Mouse (Mus musculus) heart, embryonic 11.5 days (tissue): ENCODE results near the gene Cd46. TPM values are rescaled to one million over a fixed set of nuclear protein-coding genes. Genes with fewer than 3 reads are reported as not detected.

Source experiments
- ATAC-seq: fragments of 200-750 bp; cut with Nextera tagmentation; replicated peaks from 2 replicates; pipeline ENCODE4 v1.8.0; 2017; ENCODE audit warnings: moderate library complexity; ENCODE audit not compliant: insufficient number of reproducible peaks, low FRiP score, low TSS enrichment
- H3K27ac ChIP-seq: fragments of 300-500 bp; sonication (generic); 2 replicates; pipeline ENCODE4 v1.5.1; 2014; ENCODE audit warnings: mild to moderate bottlenecking, low read depth, low read length
- H3K27me3 ChIP-seq: fragments of 300-500 bp; sonication (generic); 2 replicates; pipeline ENCODE4 v1.6.1; 2014; ENCODE audit warnings: mild to moderate bottlenecking, low read length, mixed read lengths; ENCODE audit not compliant: control insufficient read depth, insufficient read depth
- H3K36me3 ChIP-seq: fragments of 300-500 bp; sonication (generic); 2 replicates; pipeline ENCODE4 v1.6.1; 2014; ENCODE audit warnings: mild to moderate bottlenecking, low read length, moderate library complexity, mixed read lengths; ENCODE audit not compliant: control insufficient read depth, insufficient read depth
- H3K4me1 ChIP-seq: fragments of 300-500 bp; sonication (generic); 2 replicates; pipeline ENCODE4 v1.6.1; 2014; ENCODE audit warnings: low read length; ENCODE audit not compliant: control insufficient read depth, insufficient read depth
- H3K4me2 ChIP-seq: fragments of 300-500 bp; sonication (generic); 2 replicates; pipeline ENCODE4 v1.6.1; 2014; ENCODE audit warnings: mild to moderate bottlenecking, moderate library complexity
- H3K4me3 ChIP-seq: fragments of 300-500 bp; sonication (generic); 2 replicates; pipeline ENCODE4 v1.5.1; 2014; ENCODE audit warnings: low read depth, low read length
- H3K9ac ChIP-seq: fragments of 300-500 bp; sonication (generic); 2 replicates; pipeline ENCODE4 v1.6.1; 2014; ENCODE audit warnings: mild to moderate bottlenecking, low read depth, low read length, moderate library complexity
- H3K9me3 ChIP-seq: fragments of 300-500 bp; sonication (generic); replicated peaks from 2 replicates; pipeline ENCODE4 v1.6.1; 2016; ENCODE audit warnings: low read length; ENCODE audit not compliant: control insufficient read depth
- WGBS: fragments of 180-500 bp; shearing (Covaris S2); extraction: QIAGEN DNeasy Blood & Tissue Kit; methylation state at CpG from one replicate; pipeline ENCODE4 v1.1.7; 2014; ENCODE audit not compliant: insufficient replicate concordance; 5-methylcytosine and 5-hydroxymethylcytosine counted together
- polyA plus RNA-seq: library from polyadenylated mRNA; unstranded; fragments of >200 nt; fragmentation: Nextera tagmentation; extraction: Ambion mirVana; gene quantifications from 2 replicates; pipeline ENCODE4 v1.2.1, GENCODE M21; 2014

The Cd46 gene
- polyA plus RNA-seq, 1 experiment from 2014 or later: 0.47 TPM

GRCm38 (mm10) chr1:195100693-195101092 lies 8.6 kb upstream of the Cd46 start:
- ATAC-seq: no peak; the same call in 1 of the 2 replicates
- H3K36me3 ChIP-seq: peaks cover 8% of the 10 kb centered on the region
- H3K4me2 ChIP-seq: no peak overlapping the region
- no peak overlapping the region for H3K9ac ChIP-seq
- peaks cover 3% of the 10 kb centered on the region; the same call in 1 of the 2 replicates for H3K4me1 ChIP-seq
- no peaks in the 10 kb centered on the region for H3K27me3 ChIP-seq
- H3K9me3 ChIP-seq: no peaks in the 10 kb centered on the region
- 13% methylated on average over 4 of the region's 4 CpGs for WGBS
- H3K27ac ChIP-seq: no peak overlapping the region
- H3K4me3 ChIP-seq: no peak overlapping the region

- Histone ChIP-seq H3K4me3 (no peak overlapping the region), H3K9ac (no peak overlapping the region), H3K4me1 (peaks cover 3% of the 10 kb centered on the region; the same call in 1 of the 2 replicates), H3K9me3 (no peaks in the 10 kb centered on the region), H3K36me3 (peaks cover 5% of the 10 kb centered on the region; the same call in 1 of the 2 replicates), H3K27ac (no peak overlapping the region), H3K4me2 (no peak overlapping the region), H3K27me3 (no peaks in the 10 kb centered on the region)
- ATAC-seq: no peak
- 82% methylated on average over 1 of the region's 1 CpGs for WGBS
These were observed 6.0 kb upstream of the Cd46 start for GRCm38 (mm10) chr1:195098004-195098403.

DNA sequence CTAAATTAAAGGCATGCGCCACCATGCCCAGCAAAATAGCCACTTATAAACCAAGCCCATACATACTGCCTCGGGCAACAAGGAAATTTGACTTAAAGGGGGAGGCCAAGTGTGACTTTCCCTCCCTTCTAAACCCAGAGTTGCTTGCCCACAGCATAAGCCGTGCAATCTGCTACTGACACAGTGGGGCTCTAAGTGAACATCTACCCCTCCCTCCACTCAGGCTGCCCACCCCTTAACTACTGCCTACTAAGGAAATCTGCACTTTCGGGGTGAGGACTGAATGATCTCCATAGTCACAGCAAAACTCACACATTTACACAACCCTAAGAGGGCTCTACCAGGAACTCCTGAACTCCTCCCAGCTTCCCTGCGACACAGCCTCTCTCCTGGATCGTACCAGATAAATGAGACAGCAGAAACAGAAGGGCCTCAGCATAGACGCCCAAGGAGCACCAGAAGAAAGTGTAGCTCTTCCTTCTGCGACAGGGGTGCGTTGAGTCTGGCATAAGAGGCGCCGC lies 290 bp downstream of the Cd46 start:
- H3K27ac ChIP-seq: peak overlapping the region; percentile 78
- no peaks in the 10 kb centered on the region for H3K9me3 ChIP-seq
- H3K27me3 ChIP-seq: no peaks in the 10 kb centered on the region
- peak overlapping the region; percentile 82 for H3K4me2 ChIP-seq
- H3K4me1 ChIP-seq: peaks cover 6% of the 10 kb centered on the region; the same call in 1 of the 2 replicates
- H3K9ac ChIP-seq: peak overlapping the region; percentile 77
- WGBS: 18% methylated on average over 11 of the region's 11 CpGs
- peak; percentile 94 for ATAC-seq
- no peaks in the 10 kb centered on the region for H3K36me3 ChIP-seq
- peak overlapping the region; percentile 57 for H3K4me3 ChIP-seq

DNA sequence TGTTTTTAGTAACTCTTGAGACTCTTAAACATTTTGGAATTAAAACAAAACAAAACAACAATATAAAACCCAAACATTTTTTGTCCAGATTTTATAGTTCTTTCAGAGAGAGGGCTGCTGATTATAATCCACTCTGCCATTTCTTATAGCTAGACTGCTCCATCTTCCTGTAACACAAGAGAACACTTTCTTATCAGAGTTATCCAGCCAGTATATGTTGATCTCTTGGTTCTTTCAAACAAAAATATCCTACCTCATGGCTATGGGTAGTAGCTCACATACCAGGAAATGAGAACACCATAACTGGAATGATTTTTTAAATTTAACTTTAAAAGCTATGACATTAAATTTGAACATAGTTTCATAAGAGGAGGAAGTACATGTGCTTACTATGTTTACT lies 9.9 kb downstream of the Cd46 start:
- Histone ChIP-seq H3K27me3 (no peaks in the 10 kb centered on the region), H3K27ac (no peak overlapping the region), H3K4me3 (no peak overlapping the region), H3K9me3 (no peaks in the 10 kb centered on the region), H3K36me3 (no peaks in the 10 kb centered on the region), H3K4me2 (no peak overlapping the region), H3K4me1 (no peaks in the 10 kb centered on the region), H3K9ac (no peak overlapping the region)
- ATAC-seq: no peak

DNA sequence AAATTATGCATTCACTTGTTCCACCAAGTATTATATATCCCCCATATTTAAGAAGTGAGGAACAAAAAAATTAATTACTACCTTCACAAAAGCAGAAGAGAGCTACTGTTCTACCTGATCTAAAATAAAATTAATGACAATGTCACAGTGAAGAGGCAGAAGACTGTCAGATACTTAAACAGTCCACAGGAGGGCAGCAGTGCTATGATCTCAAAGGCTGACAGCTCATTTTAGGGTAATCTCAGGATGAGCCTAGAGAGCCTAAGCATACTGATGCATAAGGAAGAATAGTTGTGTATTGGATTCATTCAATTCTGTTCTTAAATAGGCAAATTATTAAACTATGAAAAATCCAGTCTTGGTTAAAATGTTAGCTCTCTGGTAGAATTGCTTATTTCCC lies 51.6 kb downstream of the Cd46 start:
- H3K9me3 ChIP-seq: no peaks in the 10 kb centered on the region
- no peaks in the 10 kb centered on the region for H3K27me3 ChIP-seq
- no peak overlapping the region for H3K4me3 ChIP-seq
- H3K9ac ChIP-seq: no peak overlapping the region
- ATAC-seq: no peak
- no peak overlapping the region for H3K4me2 ChIP-seq
- no peaks in the 10 kb centered on the region for H3K4me1 ChIP-seq
- H3K36me3 ChIP-seq: no peaks in the 10 kb centered on the region
- no peak overlapping the region for H3K27ac ChIP-seq

GRCm38 (mm10) chr1:195038386-195038785 lies 53.7 kb downstream of the Cd46 start:
- WGBS: 66% methylated on average over 1 of the region's 1 CpGs
- no peaks in the 10 kb centered on the region for H3K9me3 ChIP-seq
- no peak for ATAC-seq
- no peak overlapping the region for H3K9ac ChIP-seq
- H3K27me3 ChIP-seq: no peaks in the 10 kb centered on the region
- H3K4me3 ChIP-seq: no peak overlapping the region
- H3K4me2 ChIP-seq: no peak overlapping the region
- H3K27ac ChIP-seq: no peak overlapping the region
- no peaks in the 10 kb centered on the region for H3K36me3 ChIP-seq
- H3K4me1 ChIP-seq: 0 out of 2 replicates have a peak, but pooled peaks cover 4% of the 10 kb centered on the region

GRCm38 (mm10) chr1:195037985-195038384 lies 54.1 kb downstream of the Cd46 start:
- Histone ChIP-seq H3K9ac (no peak overlapping the region), H3K36me3 (no peaks in the 10 kb centered on the region), H3K27me3 (no peaks in the 10 kb centered on the region), H3K9me3 (no peaks in the 10 kb centered on the region), H3K4me2 (no peak overlapping the region), H3K4me3 (no peak overlapping the region), H3K27ac (no peak overlapping the region), H3K4me1 (0 out of 2 replicates have a peak, but pooled peaks cover 4% of the 10 kb centered on the region)
- no peak for ATAC-seq
- 69% methylated on average over 1 of the region's 1 CpGs for WGBS

- Histone ChIP-seq H3K9ac (no peak overlapping the region), H3K27me3 (no peaks in the 10 kb centered on the region), H3K27ac (no peak overlapping the region), H3K4me2 (no peak overlapping the region), H3K4me3 (no peak overlapping the region), H3K9me3 (no peaks in the 10 kb centered on the region), H3K36me3 (no peaks in the 10 kb centered on the region), H3K4me1 (0 out of 2 replicates have a peak, but pooled peaks cover 4% of the 10 kb centered on the region)
- ATAC-seq: no peak
- 83% methylated on average over 6 of the region's 6 CpGs for WGBS
These were observed 54.6 kb downstream of the Cd46 start for GRCm38 (mm10) chr1:195037483-195037882.

DNA sequence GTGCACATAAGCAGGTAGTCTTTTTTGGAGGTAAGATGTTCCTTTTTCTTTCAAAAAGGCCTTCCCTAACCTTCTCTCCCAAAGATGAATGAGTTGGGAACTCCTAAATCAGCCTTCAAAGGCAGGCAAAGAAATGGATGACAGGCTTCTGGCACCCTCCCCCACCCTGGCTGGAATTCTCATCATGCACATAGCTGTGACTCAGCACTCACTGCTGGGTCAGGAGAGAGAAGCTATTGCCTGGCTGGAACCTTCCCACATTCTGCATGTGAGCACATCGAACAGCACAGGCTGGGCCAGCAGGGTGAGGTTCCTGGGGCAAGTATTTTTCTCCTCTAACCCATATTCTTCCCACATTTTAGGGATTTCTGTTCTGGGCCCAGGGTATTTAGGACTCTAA lies 58.1 kb downstream of the Cd46 start:
- H3K4me1 ChIP-seq: 0 out of 2 replicates have a peak, but pooled peaks cover 4% of the 10 kb centered on the region
- H3K4me3 ChIP-seq: no peak overlapping the region
- H3K4me2 ChIP-seq: no peak overlapping the region
- no peaks in the 10 kb centered on the region for H3K36me3 ChIP-seq
- ATAC-seq: peak; percentile 63; the same call in 1 of the 2 replicates
- no peak overlapping the region for H3K27ac ChIP-seq
- WGBS: 36% methylated on average over 1 of the region's 1 CpGs
- no peaks in the 10 kb centered on the region for H3K9me3 ChIP-seq
- H3K27me3 ChIP-seq: no peaks in the 10 kb centered on the region
- H3K9ac ChIP-seq: no peak overlapping the region
